Mouse (Mus musculus) spleen, adult 18-20 months (tissue): ENCODE measurements around the gene Ston1.
A peak's percentile ranks its signal among the peaks of the same experiment; 100 is the strongest.

Experiments
- DNase-seq, 2 experiments: peaks; one replicate each; pipeline ENCODE4 v3.0.0; 2022; ENCODE audit warnings: mixed read lengths in 2 of 2

Ston1 gene

DNA sequence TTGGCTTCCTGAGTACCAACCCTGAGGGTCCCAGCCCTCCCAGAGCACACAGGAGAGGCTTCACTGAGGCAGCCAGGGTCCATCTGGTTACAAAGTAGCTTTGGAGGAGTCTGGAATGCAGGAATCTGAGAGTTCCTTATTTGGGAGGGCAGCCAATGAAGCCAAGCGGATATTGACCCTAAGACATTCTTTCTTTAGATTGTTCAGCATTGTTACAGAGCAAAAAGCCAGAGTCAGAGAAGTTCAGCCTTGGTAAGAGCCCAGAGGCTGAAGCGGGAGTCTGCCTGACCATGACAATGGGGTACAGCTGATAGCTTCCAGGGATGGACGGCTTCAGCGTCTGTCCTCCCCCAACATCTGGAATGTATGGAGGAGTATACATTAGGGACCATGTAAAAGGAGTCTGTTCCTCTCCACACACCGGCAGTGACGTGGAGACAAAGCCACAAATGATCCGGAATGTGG lies 28.9 kb downstream of the Ston1 start:
- no peak for DNase-seq

- no peak for DNase-seq
These were observed 29.7 kb downstream of the Ston1 start for GRCm38 (mm10) chr17:88627150-88627549.

DNA sequence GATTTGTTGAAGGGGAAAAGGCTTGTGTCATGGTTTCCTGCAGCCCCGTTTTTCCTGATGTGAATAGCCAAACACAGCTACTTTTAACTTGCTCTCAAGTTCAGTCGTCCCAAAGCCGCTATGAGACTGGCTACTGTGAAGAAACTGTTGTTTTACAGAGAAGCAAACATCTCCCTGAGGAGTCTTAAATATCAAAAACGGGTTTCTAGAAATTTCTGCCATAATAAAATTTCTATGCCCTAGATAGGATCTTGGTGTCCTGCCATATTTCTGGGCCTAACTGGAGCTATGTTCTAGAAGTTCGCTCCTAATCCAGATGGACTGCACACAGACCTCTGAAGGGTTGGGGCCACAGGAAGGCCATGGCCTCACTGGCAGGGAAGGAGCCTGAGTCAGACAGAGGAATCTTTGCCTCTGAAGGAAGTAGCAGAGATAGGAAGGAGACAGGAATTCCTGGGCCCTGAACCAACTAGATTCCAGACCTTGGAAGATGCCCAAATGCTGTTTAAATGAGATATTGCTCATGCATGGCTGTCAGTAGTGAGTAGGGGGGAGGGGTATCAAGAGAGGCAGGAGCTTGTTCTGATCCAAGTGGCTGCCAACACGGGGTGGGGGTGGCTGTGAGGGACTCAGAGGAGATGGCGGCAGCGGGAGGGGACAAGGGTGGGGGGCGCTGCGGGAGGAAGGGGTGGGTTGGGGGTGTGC lies 31.3 kb downstream of the Ston1 start:
- no peak for DNase-seq

- no peak for DNase-seq
These were observed 31.9 kb downstream of the Ston1 start for GRCm38 (mm10) chr17:88629381-88629759.

- no peak for DNase-seq
These were observed 32.6 kb downstream of the Ston1 start for GRCm38 (mm10) chr17:88629931-88630553.

DNA sequence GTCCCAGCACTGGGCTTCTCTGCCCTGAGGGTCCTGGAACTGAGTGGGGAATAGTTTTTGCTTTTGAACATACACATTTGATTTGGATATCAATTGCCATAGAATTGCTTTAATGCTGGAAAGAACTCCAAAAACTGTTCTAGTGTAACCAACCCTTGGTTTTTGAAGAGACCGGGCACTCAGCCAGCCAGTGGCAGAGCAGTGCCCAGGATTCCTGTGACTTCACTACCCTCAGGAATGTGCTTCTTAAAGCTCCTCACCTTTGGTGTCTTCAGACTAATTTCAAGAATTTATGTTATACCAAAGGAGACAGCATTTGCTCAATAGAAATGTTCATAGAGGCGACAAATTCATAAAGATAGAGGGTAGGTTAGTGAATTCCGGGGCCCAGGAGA lies 33.1 kb downstream of the Ston1 start:
- no peak for DNase-seq

DNA sequence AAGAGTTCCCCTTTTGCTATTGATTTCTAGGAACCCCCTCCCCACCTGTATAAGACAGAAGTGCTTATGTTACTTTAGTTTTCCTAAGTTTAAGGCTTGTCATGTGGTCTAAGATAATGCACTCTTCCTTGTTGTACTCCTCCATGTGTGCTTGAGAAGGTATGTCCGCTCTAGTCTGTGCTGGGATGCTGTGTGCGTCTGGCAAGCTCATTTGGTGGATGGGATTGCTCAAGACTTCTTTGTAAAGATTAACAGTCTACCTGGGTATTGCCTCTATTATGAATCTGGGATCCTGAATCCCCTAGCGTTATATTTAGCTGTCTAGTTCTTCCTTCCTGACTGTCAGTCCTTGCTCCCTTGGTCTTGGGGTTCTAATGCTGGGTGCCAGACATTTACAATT lies 35.1 kb downstream of the Ston1 start:
- no peak for DNase-seq

DNA sequence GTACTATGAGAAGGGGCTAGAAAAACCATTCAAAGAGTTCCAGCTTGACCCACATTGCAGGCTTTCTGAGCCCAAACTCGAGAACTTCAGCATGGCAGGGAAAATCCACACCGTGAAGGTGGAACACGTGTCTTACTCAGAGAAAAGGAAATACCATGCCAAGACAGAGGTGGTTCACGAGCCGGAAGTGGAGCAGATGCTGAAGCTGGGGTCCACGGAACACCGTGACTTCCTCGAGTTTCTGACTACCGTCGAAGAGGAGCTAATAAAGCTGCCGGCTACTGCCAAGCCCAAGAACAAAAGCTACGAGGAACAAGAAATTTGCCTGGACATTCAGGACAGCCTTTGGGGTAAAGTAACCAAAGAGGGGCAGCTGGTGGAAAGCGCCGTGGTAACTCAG lies 38.6 kb downstream of the Ston1 start:
- DNase-seq = no peak

DNA sequence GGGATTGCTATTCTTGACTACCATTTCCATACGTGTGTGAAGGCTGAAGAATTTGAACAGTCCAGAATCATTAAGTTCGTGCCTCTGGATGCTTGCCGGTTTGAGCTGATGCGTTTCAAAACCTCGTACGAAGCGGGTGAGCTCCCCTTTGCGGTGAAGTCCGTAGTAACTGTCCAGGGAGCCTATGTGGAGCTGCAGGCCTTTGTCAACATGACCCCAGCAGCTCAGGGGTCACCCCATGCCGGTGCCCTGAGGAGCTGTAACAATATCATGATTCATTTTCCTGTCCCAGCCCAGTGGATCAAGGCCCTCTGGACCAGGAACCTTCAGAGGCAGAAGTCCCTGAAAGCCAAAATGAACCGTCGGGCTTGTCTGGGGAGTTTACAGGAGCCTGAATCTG lies 39.1 kb downstream of the Ston1 start:
- no peak for DNase-seq

DNA sequence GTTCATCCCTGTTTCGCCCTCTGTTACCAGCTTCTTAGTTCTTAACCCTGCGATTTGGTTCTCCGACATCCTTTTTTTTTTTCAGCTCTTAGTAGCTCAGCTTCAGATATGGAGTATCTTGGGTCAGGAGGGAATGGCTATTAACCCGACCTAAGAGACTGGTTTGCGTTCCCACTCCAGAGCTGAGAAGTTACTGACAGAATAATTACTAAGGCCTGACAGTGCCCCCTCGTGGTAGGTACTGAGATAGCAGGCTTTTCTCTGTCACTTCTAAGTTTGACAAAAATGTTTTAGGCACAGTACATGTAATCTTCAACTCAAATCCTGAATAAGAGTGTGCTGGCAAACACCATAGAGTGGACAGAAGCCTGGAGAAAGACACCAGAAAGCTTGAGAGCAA lies 43.5 kb downstream of the Ston1 start:
- DNase-seq = peak; percentile 40 to 70

GRCm38 (mm10) chr17:88641836-88642235 lies 44.4 kb downstream of the Ston1 start:
- DNase-seq = no peak

GRCm38 (mm10) chr17:88644876-88645275 lies 47.4 kb downstream of the Ston1 start:
- DNase-seq = no peak

- DNase-seq = no peak
These were observed 47.8 kb downstream of the Ston1 start for GRCm38 (mm10) chr17:88645299-88645698.

DNA sequence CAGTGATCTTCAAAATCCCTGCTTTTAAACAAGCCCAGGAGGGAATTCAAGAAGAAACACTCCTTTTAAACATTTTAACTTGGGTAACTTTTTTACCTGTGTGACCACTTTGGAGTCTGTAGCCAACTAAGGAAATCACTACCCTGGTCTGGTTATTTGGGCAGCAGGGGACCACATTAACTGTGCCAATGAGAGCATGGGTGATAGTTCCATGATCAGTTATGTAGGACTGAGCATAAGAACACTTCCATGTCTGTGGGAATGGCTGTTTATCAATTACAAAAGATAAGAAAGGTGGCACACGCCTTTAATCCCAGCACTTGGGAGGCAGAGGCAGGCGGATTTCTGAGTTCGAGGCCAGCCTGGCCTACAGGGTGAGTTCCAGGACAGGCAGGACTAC lies 49.7 kb downstream of the Ston1 start:
- DNase-seq = no peak

- DNase-seq = peak in 1 of 2 experiments; percentile 67
These were observed 54.5 kb downstream of the Ston1 start for GRCm38 (mm10) chr17:88652010-88652409.

DNA sequence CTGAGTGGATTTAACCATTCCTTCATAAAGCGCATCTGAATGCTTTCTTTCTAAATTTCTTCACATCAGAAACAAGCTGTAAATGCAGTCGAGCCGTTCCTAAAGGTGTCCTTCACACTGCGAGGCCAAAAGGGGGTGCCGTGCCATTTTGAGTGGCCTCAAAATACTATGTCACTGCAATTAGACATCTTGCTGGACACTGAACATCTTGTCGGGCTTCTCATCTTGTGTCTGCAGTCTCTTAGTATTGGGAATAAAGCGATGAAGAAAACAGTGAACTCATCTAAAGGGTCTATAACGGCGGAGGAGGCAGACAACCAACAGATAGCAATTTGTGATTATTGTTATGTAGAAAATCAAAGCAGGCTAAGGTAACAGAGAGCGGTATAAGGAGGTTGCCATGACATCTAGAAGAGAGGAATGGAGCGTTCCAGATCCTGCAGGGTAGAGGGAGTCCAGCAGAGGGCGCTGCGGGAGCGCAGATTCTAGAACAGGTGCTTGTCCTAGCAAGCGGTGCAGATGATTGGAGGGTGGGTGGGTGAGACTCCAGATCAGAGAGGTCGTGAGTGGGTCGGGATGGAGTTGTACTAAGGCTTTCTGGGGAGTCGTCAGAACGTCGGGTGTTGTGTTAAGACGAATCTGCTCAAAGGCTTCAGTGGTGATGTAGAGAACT lies 55.4 kb downstream of the Ston1 start:
- peak; percentile 49 to 78 for DNase-seq

DNA sequence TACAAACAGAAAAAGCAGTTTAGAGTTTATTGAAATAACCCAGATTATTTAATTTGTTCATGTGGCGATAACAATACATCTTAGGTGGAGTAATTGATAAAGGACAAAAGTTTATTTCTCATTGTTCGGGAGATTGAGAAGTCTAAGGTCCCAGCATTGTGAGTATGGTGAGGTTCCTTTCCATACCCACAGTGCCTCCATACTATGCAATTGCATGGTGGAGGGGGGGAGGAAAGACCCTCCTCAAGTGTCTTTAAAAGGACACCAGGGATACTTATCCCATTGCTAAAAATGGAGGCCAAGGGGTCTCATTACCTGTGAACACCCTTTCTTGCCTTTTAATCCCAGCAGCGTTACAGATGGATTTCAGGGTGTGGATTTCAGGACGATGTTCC lies 55.9 kb downstream of the Ston1 start:
- no peak for DNase-seq

- no peak for DNase-seq
These were observed 61.0 kb downstream of the Ston1 start for GRCm38 (mm10) chr17:88658510-88658909.

- no peak for DNase-seq
These were observed 68.6 kb downstream of the Ston1 start for GRCm38 (mm10) chr17:88666076-88666475.

- DNase-seq = peak; percentile 25 to 36
These were observed 71.0 kb downstream of the Ston1 start, which contains the start of gene Gtf2a1l for GRCm38 (mm10) chr17:88668452-88668851. Gtf2a1l (plus strand) TSS chr17:88668660.

GRCm38 (mm10) chr17:88669921-88670320 lies 72.4 kb downstream of the Ston1 start:
- DNase-seq = no peak

DNA sequence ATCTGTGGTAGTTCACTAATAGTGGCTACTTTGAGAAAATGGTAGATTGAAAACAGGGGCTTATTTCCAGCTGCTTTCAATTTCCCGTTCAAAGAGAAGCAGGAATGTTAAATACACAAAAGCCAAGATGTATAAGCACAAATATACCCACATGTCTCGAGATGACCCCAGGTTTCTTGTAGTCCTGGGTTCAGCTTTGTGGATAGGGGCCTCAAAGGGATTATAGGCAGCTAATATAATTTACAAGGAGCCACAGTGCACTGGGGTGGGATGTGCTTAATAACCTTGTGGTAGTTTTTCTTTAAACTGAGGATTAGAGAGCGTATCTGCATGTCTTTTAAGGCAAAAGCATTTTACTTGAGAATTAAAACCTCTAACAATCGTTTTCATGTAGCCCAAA lies 73.3 kb downstream of the Ston1 start:
- no peak for DNase-seq

GRCm38 (mm10) chr17:88675310-88676309 lies 78.1 kb downstream of the Ston1 start:
- no peak for DNase-seq
